In genomic region chrX:151345333-151346125, GRCm38 (mm10) we compare ENCODE assay signal across 8 mouse cellular contexts. TPM values are rescaled to one million over a fixed set of nuclear protein-coding genes. Genes with fewer than 3 reads are reported as not detected.
A peak's percentile ranks its signal among the peaks of the same experiment; 100 is the strongest.
DNase-seq lines count a peak whose midpoint lies in the region; ATAC-seq and TF ChIP-seq lines count a peak whose summit lies in the region.

No protein-coding gene starts in this region.

- H3K79me2 ChIP-seq in C2C12 (ENCODE audit: control insufficient read depth, insufficient read depth) = peaks cover 39% of the 10 kb centered on the region

- ATAC-seq in liver, embryonic 13.5 days (ENCODE audit: low read depth) = no peak

- no peak overlapping the region for H3ac ChIP-seq in C2C12 (ENCODE audit: control insufficient read depth, insufficient read length, low read depth)

- intact Hi-C loops in gastrocnemius, postnatal 36 days (cut with DNase I) = no loop called here

- no peak overlapping the region for H3K27ac ChIP-seq in heart, embryonic 10.5 days
- H3K27ac ChIP-seq in liver, embryonic 13.5 days = no peak overlapping the region
- no peak overlapping the region for H3K27ac ChIP-seq in small intestine, adult 2 months (ENCODE audit: insufficient read depth, low read depth, low read length)

- peak overlapping the region; percentile 84 for H3K9ac ChIP-seq in liver, embryonic 13.5 days

- H3K36me3 ChIP-seq in heart, embryonic 10.5 days = no peaks in the 10 kb centered on the region
- no peaks in the 10 kb centered on the region for H3K36me3 ChIP-seq in C2C12 (ENCODE audit: control insufficient read depth, insufficient read depth)
- H3K36me3 ChIP-seq in liver, embryonic 13.5 days = no peaks in the 10 kb centered on the region
- H3K36me3 ChIP-seq in small intestine, adult 2 months (ENCODE audit: control insufficient read depth, insufficient read depth, low read length) = no peaks in the 10 kb centered on the region

- no peaks in the 10 kb centered on the region for H3K4me1 ChIP-seq in heart, embryonic 10.5 days
- H3K4me1 ChIP-seq in liver, embryonic 13.5 days (replicated peaks) = peaks cover 16% of the 10 kb centered on the region
- peaks cover 2% of the 10 kb centered on the region; the same call in 1 of the 2 replicates for H3K4me1 ChIP-seq in small intestine, adult 2 months (ENCODE audit: control insufficient read depth, insufficient read depth, insufficient read length, low read length)

- no peaks in the 10 kb centered on the region for H3K9me3 ChIP-seq in heart, embryonic 10.5 days
- H3K9me3 ChIP-seq in liver, embryonic 13.5 days (replicated peaks) = no peaks in the 10 kb centered on the region

- H3K27me3 ChIP-seq in heart, embryonic 10.5 days (ENCODE audit: insufficient read depth, poor library complexity, severe bottlenecking) = peaks cover 15% of the 10 kb centered on the region
- H3K27me3 ChIP-seq in C2C12 (ENCODE audit: control insufficient read depth, insufficient read depth, insufficient read length) = no peaks in the 10 kb centered on the region
- H3K27me3 ChIP-seq in liver, embryonic 13.5 days = no peaks in the 10 kb centered on the region; the same call in 1 of the 2 replicates
- no peaks in the 10 kb centered on the region for H3K27me3 ChIP-seq in small intestine, adult 2 months (ENCODE audit: control insufficient read depth, insufficient read depth, low read length)

- H3K4me2 ChIP-seq in liver, embryonic 13.5 days = peak overlapping the region; percentile 77

- no peak for DNase-seq in heart, embryonic 10.5 days (ENCODE audit: low spot score)
- no peak for DNase-seq in heart, adult 9 months (ENCODE audit: low spot score in 2 of 2)
- DNase-seq in cerebellum, adult 9-10 months = peak; percentile 37
- peak; percentile 8 to 13 for DNase-seq in gastrocnemius, postnatal 36 days
- DNase-seq in liver, embryonic 13.5 days = no peak
- DNase-seq in B cell, adult 2 months = no peak

- H3K79me3 ChIP-seq in C2C12 (ENCODE audit: low read depth) = peaks cover 19% of the 10 kb centered on the region

- 45% methylated on average over 11 of the region's 11 CpGs for WGBS in heart, embryonic 10.5 days
- 28% methylated on average over 11 of the region's 11 CpGs for WGBS in liver, embryonic 13.5 days (ENCODE audit: insufficient replicate concordance)
- 21% methylated on average over 11 of the region's 11 CpGs for WGBS in small intestine, adult 2 months

- no peak for TF ChIP-seq POLR2A in small intestine, adult 2 months (IDR thresholded peaks at IDR 0.05; ENCODE audit: low read depth, low read length)

- H3K4me3 ChIP-seq in heart, embryonic 10.5 days = peak overlapping the region; percentile 71
- H3K4me3 ChIP-seq in C2C12 (ENCODE audit: insufficient read depth, poor library complexity, severe bottlenecking) = peak overlapping the region; percentile 38
- H3K4me3 ChIP-seq in liver, embryonic 13.5 days (replicated peaks) = peak overlapping the region; percentile 76
- H3K4me3 ChIP-seq in small intestine, adult 2 months (ENCODE audit: low read depth, low read length) = peak overlapping the region; percentile 20; the same call in 1 of the 2 replicates

- no peak for TF ChIP-seq CTCF in C2C12 (IDR thresholded peaks at IDR 0.05; ENCODE audit: control insufficient read depth, insufficient read depth, insufficient read length)
- TF ChIP-seq CTCF in small intestine, adult 2 months (IDR thresholded peaks at IDR 0.05; ENCODE audit: extremely low read depth, insufficient read length, insufficient replicate concordance, low read depth, low read length) = no peak

TF ChIP-seq in C2C12, 6 proteins besides CTCF, POLR2A, EP300 and RAD21:
- TF ChIP-seq MYOD1 (IDR thresholded peaks at IDR 0.05; ENCODE audit: control insufficient read depth, insufficient read length, low read depth) (no peak), MYOG (IDR thresholded peaks at IDR 0.05; ENCODE audit: control insufficient read depth, extremely low read depth, insufficient read length) (no peak), USF1 (IDR thresholded peaks at IDR 0.05; ENCODE audit: low read depth) (no peak), MAX (IDR thresholded peaks at IDR 0.05) (no peak), CEBPB (IDR thresholded peaks at IDR 0.05; ENCODE audit: low read depth) (no peak), FOSL1 (IDR thresholded peaks at IDR 0.05; ENCODE audit: insufficient read depth, low read length, poor library complexity, severe bottlenecking) (no peak)

RNA-seq across cellular contexts. Expression of gene Fam120c, which starts 1.6 kb away (rescaled TPM):
- 3.3 and 4.6 TPM in 2 replicates for polyA plus RNA-seq in heart, embryonic 10.5 days (2016; fragmentation: Nextera tagmentation; extraction: Ambion mirVana)
- 2.1 TPM for polyA plus RNA-seq in C2C12 (2012; fragmentation: generic; extraction: Trizol)
- 10 to 100 TPM; 10.3 to 11.1 TPM for total RNA-seq in gastrocnemius, postnatal 36 days (2021)
- polyA plus RNA-seq in liver, embryonic 13.5 days (2015; fragmentation: Nextera tagmentation; extraction: Ambion mirVana) = 0.60 and 0.93 TPM in 2 replicates
- polyA plus RNA-seq in small intestine, adult 2 months (2012; rRNA removed) = 1.3 and 1.6 TPM in 2 replicates

Comparison
In these comparisons a context has a peak if more than half of its experiments do, and no peak if none do; other contexts are left out.
1. DNase-seq: peak in cerebellum, adult 9-10 months (single experiment) and gastrocnemius, postnatal 36 days (2 of 2); none in heart, embryonic 10.5 days (single experiment), heart, adult 9 months (0 of 2), liver, embryonic 13.5 days (single experiment) and B cell, adult 2 months (0 of 2).
2. H3K4me3 ChIP-seq: peak in every context shown above with its lines; median percentile 76 in liver, embryonic 13.5 days; 71 in heart, embryonic 10.5 days; 38 in C2C12; 20 in small intestine, adult 2 months.